Mouse (Mus musculus) adrenal gland, adult 18-20 months (tissue): ENCODE results near the gene Olfr94. TPM values are rescaled to one million over a fixed set of nuclear protein-coding genes. Genes with fewer than 3 reads are reported as not detected.

Source experiments
- total RNA-seq, 2 experiments: library from RNA; stranded (reverse); gene quantifications; 1 replicate in 1 of 2; 2 replicates in 1 of 2; pipeline ENCODE4 v1.2.3; 2021

Gene Olfr94
- total RNA-seq, 2 experiments from 2014 or later: not detected

Other genes starting within 250 kb of the Olfr94 start
- gene Ppp1r11, start 249.3 kb downstream of the Olfr94 start, total RNA-seq: 100 to 1,000 TPM in 1 of 2 experiments, 10 to 100 TPM in 1; 84.2 to 100 TPM
- gene Znrd1, start 242.4 kb downstream of the Olfr94 start, total RNA-seq: 10 to 100 TPM; 45.3 to 50.7 TPM
- gene Znrd1as, start 242.4 kb downstream of the Olfr94 start, total RNA-seq: 10 to 100 TPM; 12.4 to 13.3 TPM
- not detected for gene 2410137M14Rik, start 219.8 kb downstream of the Olfr94 start, total RNA-seq
- gene H2-M5, start 211.5 kb downstream of the Olfr94 start, total RNA-seq: not detected
- gene Zfp57, start 199.8 kb downstream of the Olfr94 start, total RNA-seq: 1 to 10 TPM; 2.5 to 3.5 TPM
- not detected for gene Mog, start 177.6 kb downstream of the Olfr94 start, total RNA-seq
- 10 to 100 TPM; 23.3 to 28.6 TPM for gene Gabbr1, start 155.0 kb downstream of the Olfr94 start, total RNA-seq
- not detected for gene Olfr90, start 112.5 kb downstream of the Olfr94 start, total RNA-seq
- not detected for gene Olfr91, start 102.7 kb downstream of the Olfr94 start, total RNA-seq
- gene Olfr92, start 80.9 kb downstream of the Olfr94 start, total RNA-seq: not detected
- not detected for gene Olfr93, start 39.5 kb downstream of the Olfr94 start, total RNA-seq
- under 1 TPM in 1 of 2 experiments, not detected in 1; 0.67 TPM for gene Ubd, start 7.1 kb downstream of the Olfr94 start, total RNA-seq
- not detected for gene Olfr95, start 12.1 kb upstream of the Olfr94 start, total RNA-seq
- gene Olfr96, start 19.2 kb upstream of the Olfr94 start, total RNA-seq: not detected
- not detected for gene Olfr97, start 36.3 kb upstream of the Olfr94 start, total RNA-seq
- gene Olfr98, start 62.8 kb upstream of the Olfr94 start, total RNA-seq: not detected
- 1 to 10 TPM; 5.1 to 8.1 TPM for gene H2-M3, start 69.2 kb upstream of the Olfr94 start, total RNA-seq
- gene Olfr99, start 82.5 kb upstream of the Olfr94 start, total RNA-seq: not detected
- not detected for gene Olfr101, start 103.3 kb upstream of the Olfr94 start, total RNA-seq
- gene Olfr102, start 116.1 kb upstream of the Olfr94 start, total RNA-seq: not detected
- not detected for gene Olfr103, start 138.7 kb upstream of the Olfr94 start, total RNA-seq
- gene Olfr104-ps, start 158.6 kb upstream of the Olfr94 start, total RNA-seq: not detected
- gene Olfr105-ps, start 178.0 kb upstream of the Olfr94 start, total RNA-seq: not detected
- gene Olfr106-ps, start 189.4 kb upstream of the Olfr94 start, total RNA-seq: not detected
- gene Olfr107, start 198.2 kb upstream of the Olfr94 start, total RNA-seq: not detected
- gene Olfr108, start 244.5 kb upstream of the Olfr94 start, total RNA-seq: not detected